Mouse (Mus musculus) G1E (cell line): ENCODE measurements around the gene Myod1. TPM values are rescaled to one million over a fixed set of nuclear protein-coding genes. Genes with fewer than 3 reads are reported as not detected.

Source experiments
- ATAC-seq: 2 replicates; pipeline ENCODE4 v1.8.0; 2016; ENCODE audit warnings: mild to moderate bottlenecking; ENCODE audit not compliant: insufficient number of reproducible peaks, poor library complexity, low FRiP score, severe bottlenecking; ENCODE audit errors: extremely low read depth
- DNase-seq: peaks from one replicate; pipeline ENCODE4 v3.0.0; 2012; ENCODE audit warnings: low spot score
- H3K27me3 ChIP-seq: 2 replicates; pipeline ENCODE4 v1.6.1; 2012; ENCODE audit warnings: mild to moderate bottlenecking, low read length, inconsistent platforms; ENCODE audit not compliant: insufficient read depth
- H3K36me3 ChIP-seq: replicated peaks from 2 replicates; pipeline ENCODE3; 2012; ENCODE audit warnings: mild to moderate bottlenecking, inconsistent platforms
- H3K4me1 ChIP-seq: 2 replicates; pipeline ENCODE4 v1.6.1; 2012; ENCODE audit warnings: low read depth, low read length, inconsistent platforms, mixed read lengths; ENCODE audit not compliant: insufficient read depth
- H3K4me3 ChIP-seq: 2 replicates; pipeline ENCODE4 v1.5.1; 2012; ENCODE audit warnings: low read depth, mild to moderate bottlenecking, inconsistent platforms, low read length, moderate library complexity, mixed read lengths
- H3K9me3 ChIP-seq: replicated peaks from 2 replicates; pipeline ENCODE4 v1.6.1; 2012; ENCODE audit warnings: inconsistent platforms
- CTCF ChIP-seq: IDR thresholded peaks from 2 replicates; pipeline ENCODE4 v1.5.1; 2012; ENCODE audit warnings: low read depth, low read length, inconsistent platforms, mixed read lengths
- GATA1 ChIP-seq: IDR thresholded peaks from 2 replicates; pipeline ENCODE4 v1.6.1; 2012; ENCODE audit warnings: borderline replicate concordance, low read length, inconsistent platforms, mixed read lengths
- GATA2 ChIP-seq: IDR thresholded peaks from 2 replicates; pipeline ENCODE4 v1.6.1; 2012; ENCODE audit warnings: low read depth, low read length, inconsistent platforms, borderline replicate concordance
- POLR2AphosphoS5 ChIP-seq: IDR thresholded peaks from 2 replicates; pipeline ENCODE4 v1.6.1; 2012; ENCODE audit warnings: low read depth, low read length, inconsistent platforms; ENCODE audit not compliant: insufficient replicate concordance
- TAL1 ChIP-seq: conservative IDR thresholded peaks from 2 replicates; pipeline ENCODE4 v1.6.1; 2012; ENCODE audit warnings: low read depth, low read length, inconsistent platforms, mixed read lengths
- polyA plus RNA-seq: library from polyadenylated mRNA; stranded (reverse); fragments of >175 nt; gene quantifications from 2 replicates; pipeline ENCODE4 v1.2.3, GENCODE M21; 2012
- total RNA-seq, 2 experiments: library from RNA; stranded (forward) in 1 of 2; stranded (reverse) in 1 of 2; fragments of 200-1000 nt in 1 of 2; fragments of >200 nt in 1 of 2; fragmentation: Nextera tagmentation in 1 of 2; gene quantifications; 2 replicates each; pipeline ENCODE4 v1.2.3; 2014 to 2017

Gene Myod1
- total and polyA plus RNA-seq, 3 experiments = 0.05 TPM; not detected in 2

- ATAC-seq (no peak), DNase-seq (no peak)
- no peak for TF ChIP-seq CTCF
- no peak for TF ChIP-seq TAL1
- TF ChIP-seq POLR2AphosphoS5 = no peak
- TF ChIP-seq GATA1 = no peak
- no peak for TF ChIP-seq GATA2
- Histone ChIP-seq H3K4me3 (no peak overlapping the region), H3K4me1 (no peaks in the 10 kb centered on the region), H3K9me3 (no peaks in the 10 kb centered on the region), H3K36me3 (no peaks in the 10 kb centered on the region), H3K27me3 (0 out of 2 replicates have a peak, but pooled peaks cover 3% of the 10 kb centered on the region)
Measured at GRCm38 (mm10) chr7:46404756-46405155, 28.5 kb downstream of the Myod1 start.

GRCm38 (mm10) chr7:46408606-46409005, 32.3 kb downstream of the Myod1 start:
- Histone ChIP-seq H3K36me3 (no peaks in the 10 kb centered on the region), H3K9me3 (no peaks in the 10 kb centered on the region), H3K4me3 (no peak overlapping the region), H3K4me1 (no peaks in the 10 kb centered on the region), H3K27me3 (peaks cover 3% of the 10 kb centered on the region; the same call in 1 of the 2 replicates)
- no peak for TF ChIP-seq TAL1
- TF ChIP-seq GATA1 = no peak
- no peak for TF ChIP-seq GATA2
- TF ChIP-seq POLR2AphosphoS5 = no peak
- no peak for TF ChIP-seq CTCF
- no peak for DNase-seq
- no peak for ATAC-seq

GRCm38 (mm10) chr7:46409204-46409789, 33.0 kb downstream of the Myod1 start:
- Histone ChIP-seq H3K4me3 (no peak overlapping the region), H3K4me1 (no peaks in the 10 kb centered on the region), H3K27me3 (peaks cover 3% of the 10 kb centered on the region; the same call in 1 of the 2 replicates), H3K36me3 (no peaks in the 10 kb centered on the region), H3K9me3 (no peaks in the 10 kb centered on the region)
- no peak for TF ChIP-seq TAL1
- TF ChIP-seq GATA2 = no peak
- no peak for TF ChIP-seq CTCF
- TF ChIP-seq GATA1 = no peak
- no peak for TF ChIP-seq POLR2AphosphoS5
- DNase-seq = no peak
- no peak for ATAC-seq

- TF ChIP-seq CTCF (no peak), GATA2 (no peak), GATA1 (no peak), TAL1 (no peak)
- no peaks in the 10 kb centered on the region for H3K4me1 ChIP-seq
- ATAC-seq (no peak), DNase-seq (no peak)
- no peaks in the 10 kb centered on the region for H3K36me3 ChIP-seq
- no peaks in the 10 kb centered on the region for H3K9me3 ChIP-seq
- H3K27me3 ChIP-seq = no peaks in the 10 kb centered on the region; the same call in 1 of the 2 replicates
- no peak overlapping the region for H3K4me3 ChIP-seq
Measured at GRCm38 (mm10) chr7:46410727-46411126, 34.5 kb downstream of the Myod1 start.

GRCm38 (mm10) chr7:46412823-46413222, 36.5 kb downstream of the Myod1 start:
- H3K4me3 ChIP-seq = no peak overlapping the region
- H3K36me3 ChIP-seq = no peaks in the 10 kb centered on the region
- ATAC-seq (no peak), DNase-seq (no peak)
- H3K27me3 ChIP-seq = no peaks in the 10 kb centered on the region; the same call in 1 of the 2 replicates
- no peaks in the 10 kb centered on the region for H3K9me3 ChIP-seq
- TF ChIP-seq POLR2AphosphoS5 (no peak), TAL1 (no peak), GATA1 (no peak), CTCF (no peak), GATA2 (no peak)
- no peaks in the 10 kb centered on the region for H3K4me1 ChIP-seq

GRCm38 (mm10) chr7:46413959-46414725, 37.9 kb downstream of the Myod1 start:
- DNase-seq (no peak), ATAC-seq (no peak)
- no peaks in the 10 kb centered on the region for H3K36me3 ChIP-seq
- H3K4me1 ChIP-seq = no peaks in the 10 kb centered on the region
- no peak overlapping the region for H3K4me3 ChIP-seq
- no peaks in the 10 kb centered on the region for H3K9me3 ChIP-seq
- H3K27me3 ChIP-seq = peaks cover 5% of the 10 kb centered on the region; the same call in 1 of the 2 replicates
- no peak for TF ChIP-seq TAL1
- TF ChIP-seq GATA2 = no peak
- no peak for TF ChIP-seq GATA1
- no peak for TF ChIP-seq POLR2AphosphoS5
- no peak for TF ChIP-seq CTCF
